9 mouse cellular contexts compared by ENCODE assay signal in the genomic region with DNA sequence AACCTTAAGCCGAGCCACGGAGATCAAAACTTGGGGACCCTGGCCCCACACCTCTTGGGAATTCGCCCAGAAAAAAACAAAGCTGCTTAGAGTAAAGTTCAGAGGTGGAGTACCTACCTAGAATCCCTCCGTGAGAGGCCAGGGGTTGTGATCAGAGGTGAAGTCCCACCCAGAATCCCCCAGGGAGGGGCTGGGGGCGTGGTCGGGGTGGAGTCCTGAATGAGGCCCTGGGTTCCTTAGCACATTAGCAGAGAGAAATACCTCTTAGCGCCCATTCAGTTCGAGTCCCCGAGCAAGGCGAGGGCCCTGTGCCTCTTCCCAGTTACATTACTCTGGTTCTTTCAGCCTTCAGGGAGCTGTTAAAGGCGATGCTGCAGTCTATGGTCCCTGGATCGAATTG. TPM values are rescaled to one million over a fixed set of nuclear protein-coding genes. Genes with fewer than 3 reads are reported as not detected.
DNase-seq lines count a peak whose midpoint lies in the region; ATAC-seq and TF ChIP-seq lines count a peak whose summit lies in the region.
"Had no signal": no experiment of that assay in that cellular context is flagged by ENCODE, and none has a peak within 500 bp of the region (broad histone marks: within the 10 kb centered on the region; RNA-seq: fewer than 3 reads in every experiment).

No protein-coding gene starts in this region.

- H3K4me3 ChIP-seq in kidney, adult 2 months (ENCODE audit: insufficient read depth, low read depth, low read length) = no peak overlapping the region
- no peak overlapping the region for H3K4me3 ChIP-seq in embryonic facial prominence, embryonic 14.5 days (ENCODE audit: low read depth, low read length)

- no peaks in the 10 kb centered on the region for H3K4me1 ChIP-seq in kidney, adult 2 months (ENCODE audit: control insufficient read depth, insufficient read depth, low read length)
- peaks cover 5% of the 10 kb centered on the region for H3K4me1 ChIP-seq in embryonic facial prominence, embryonic 14.5 days (ENCODE audit: control insufficient read depth, insufficient read depth, low read length)

- peak; percentile 15 to 30 for DNase-seq in cerebellum, postnatal 14 days
- DNase-seq in cerebellum, postnatal 36 days = no peak
- DNase-seq in kidney, postnatal 4 days = peak; percentile 58 to 66
- DNase-seq in kidney, adult 2 months = no peak
- peak; percentile 44 for DNase-seq in embryonic facial prominence, embryonic 14.5 days (ENCODE audit: low spot score)
- peak; percentile 20 for DNase-seq in retina, embryonic 14.5 days (ENCODE audit: low spot score)
- no peak for DNase-seq in right cerebral cortex, adult 18-20 months
- DNase-seq in adrenal gland, adult 2 months = no peak
- DNase-seq: adrenal gland, adult 8-10 months had no signal

- no peaks in the 10 kb centered on the region for H3K27me3 ChIP-seq in kidney, adult 2 months (replicated peaks; ENCODE audit: control insufficient read depth, insufficient read depth, low read length)
- H3K27me3 ChIP-seq in embryonic facial prominence, embryonic 14.5 days (replicated peaks; ENCODE audit: control insufficient read depth, insufficient read depth, low read length) = no peaks in the 10 kb centered on the region

- WGBS in kidney, adult 2 months = 24% methylated on average over 12 of the region's 12 CpGs
- 7% methylated on average over 12 of the region's 12 CpGs for WGBS in embryonic facial prominence, embryonic 14.5 days

- no peak for TF ChIP-seq CTCF in kidney, adult 2 months (conservative IDR thresholded peaks at IDR 0.05; ENCODE audit: insufficient read depth, insufficient read length, low read depth, low read length)

- no peak overlapping the region for H3K9ac ChIP-seq in embryonic facial prominence, embryonic 14.5 days (ENCODE audit: low read depth, low read length)

- H3K36me3 ChIP-seq in kidney, adult 2 months (ENCODE audit: control insufficient read depth, insufficient read depth, low read length) = no peaks in the 10 kb centered on the region
- H3K36me3 ChIP-seq in embryonic facial prominence, embryonic 14.5 days (ENCODE audit: control insufficient read depth, insufficient read depth, low read length) = peaks cover 23% of the 10 kb centered on the region

- peak; percentile 19 for ATAC-seq in embryonic facial prominence, embryonic 14.5 days (ENCODE audit: low read depth)

- no peak overlapping the region for H3K27ac ChIP-seq in kidney, adult 2 months (ENCODE audit: insufficient read depth, low read depth, low read length)
- 0 out of 2 replicates have a peak overlapping the region, but pooled peaks have one; percentile 41 for H3K27ac ChIP-seq in embryonic facial prominence, embryonic 14.5 days (replicated peaks; ENCODE audit: low read depth, low read length)

- H3K4me2 ChIP-seq in embryonic facial prominence, embryonic 14.5 days (ENCODE audit: low read depth, low read length) = peak overlapping the region; percentile 8; the same call in 1 of the 2 replicates

- H3K9me3 ChIP-seq in embryonic facial prominence, embryonic 14.5 days (ENCODE audit: control insufficient read depth, low read length) = no peaks in the 10 kb centered on the region

- no peak for TF ChIP-seq POLR2A in kidney, adult 2 months (IDR thresholded peaks at IDR 0.05; ENCODE audit: low read depth, low read length)

RNA-seq across cellular contexts. Expression of a gene that starts 9.8 kb away (rescaled TPM):
- 32.8 and 33.0 TPM in 2 replicates for polyA plus RNA-seq in kidney, adult 2 months (2012; rRNA removed)
- 18.6 and 21.4 TPM in 2 replicates for polyA plus RNA-seq in embryonic facial prominence, embryonic 14.5 days (2014; fragmentation: Nextera tagmentation; extraction: Ambion mirVana)
- 10 to 100 TPM; 26.8 to 31.6 TPM for total RNA-seq in adrenal gland, adult 2 months (2021)
- polyA plus RNA-seq in adrenal gland, adult 2 months (2012; rRNA removed) = 50.2 and 57.3 TPM in 2 replicates

RNA-seq across cellular contexts. Expression of a gene that starts 10.1 kb away (rescaled TPM):
- 897 and 907 TPM in 2 replicates for polyA plus RNA-seq in kidney, adult 2 months (2012; rRNA removed)
- 424 and 466 TPM in 2 replicates for polyA plus RNA-seq in embryonic facial prominence, embryonic 14.5 days (2014; fragmentation: Nextera tagmentation; extraction: Ambion mirVana)
- total RNA-seq in adrenal gland, adult 2 months (2021) = 100 to 1,000 TPM; 263 to 339 TPM
- polyA plus RNA-seq in adrenal gland, adult 2 months (2012; rRNA removed) = 862 and 877 TPM in 2 replicates

RNA-seq across cellular contexts. Expression of a gene that starts 29.7 kb away (rescaled TPM):
- polyA plus RNA-seq in kidney, adult 2 months (2012; rRNA removed) = 19.2 and 27.1 TPM in 2 replicates
- 14.0 and 17.4 TPM in 2 replicates for polyA plus RNA-seq in embryonic facial prominence, embryonic 14.5 days (2014; fragmentation: Nextera tagmentation; extraction: Ambion mirVana)
- 1 to 10 TPM; 3.2 to 3.9 TPM for total RNA-seq in adrenal gland, adult 2 months (2021)
- 53.9 and 64.0 TPM in 2 replicates for polyA plus RNA-seq in adrenal gland, adult 2 months (2012; rRNA removed)

RNA-seq across cellular contexts. Expression of a gene that starts 36.9 kb away (rescaled TPM):
- polyA plus RNA-seq in kidney, adult 2 months (2012; rRNA removed) = 43.6 and 55.2 TPM in 2 replicates
- 33.3 and 42.0 TPM in 2 replicates for polyA plus RNA-seq in embryonic facial prominence, embryonic 14.5 days (2014; fragmentation: Nextera tagmentation; extraction: Ambion mirVana)
- total RNA-seq in adrenal gland, adult 2 months (2021) = 10 to 100 TPM; 30.0 to 36.2 TPM
- polyA plus RNA-seq in adrenal gland, adult 2 months (2012; rRNA removed) = 104 and 121 TPM in 2 replicates

RNA-seq across cellular contexts. Expression of a gene that starts 42.4 kb away (rescaled TPM):
- polyA plus RNA-seq in kidney, adult 2 months (2012; rRNA removed) = 1.9 and 2.3 TPM in 2 replicates
- polyA plus RNA-seq in embryonic facial prominence, embryonic 14.5 days (2014; fragmentation: Nextera tagmentation; extraction: Ambion mirVana) = 0.61 and 1.2 TPM in 2 replicates
- under 1 TPM; 0.43 to 0.73 TPM for total RNA-seq in adrenal gland, adult 2 months (2021)
- 4.7 and 5.6 TPM in 2 replicates for polyA plus RNA-seq in adrenal gland, adult 2 months (2012; rRNA removed)

Comparison
In these comparisons a context has a peak if more than half of its experiments do, and no peak if none do; other contexts are left out.
1. DNase-seq: peak in cerebellum, postnatal 14 days (2 of 2), kidney, postnatal 4 days (2 of 2), embryonic facial prominence, embryonic 14.5 days (single experiment) and retina, embryonic 14.5 days (single experiment); none in cerebellum, postnatal 36 days (0 of 2), kidney, adult 2 months (single experiment), right cerebral cortex, adult 18-20 months (single experiment) and adrenal gland, adult 2 months (single experiment).